Mouse (Mus musculus) ES-E14 (cell line): ENCODE results near the gene Acvr1c.

Experiments
- CHD2 ChIP-seq: IDR thresholded peaks from 2 replicates; pipeline ENCODE4 v1.6.1; 2014; ENCODE audit warnings: mild to moderate bottlenecking, low read depth, low read length, inconsistent platforms
- HCFC1 ChIP-seq: IDR thresholded peaks from 2 replicates; pipeline ENCODE4 v1.6.1; 2012; ENCODE audit warnings: low read length, inconsistent platforms, borderline replicate concordance; ENCODE audit not compliant: insufficient read depth
- MAFK ChIP-seq: IDR thresholded peaks from 2 replicates; pipeline ENCODE4 v1.6.1; 2014; ENCODE audit warnings: mild to moderate bottlenecking, low read depth, low read length, inconsistent platforms; ENCODE audit not compliant: insufficient read depth
- ZC3H11A ChIP-seq: IDR thresholded peaks from 2 replicates; pipeline ENCODE4 v1.6.1; 2012; ENCODE audit warnings: low read depth, mild to moderate bottlenecking, inconsistent platforms, low read length, borderline replicate concordance
- ZNF384 ChIP-seq: IDR thresholded peaks from 2 replicates; pipeline ENCODE4 v1.6.1; 2012; ENCODE audit warnings: low read depth, low read length, inconsistent platforms

GRCm38 (mm10) chr2:58354389-58354788, 3.3 kb downstream of the Acvr1c start:
- TF ChIP-seq HCFC1 (no peak), CHD2 (no peak), ZC3H11A (no peak), ZNF384 (no peak), MAFK (no peak)
